Mouse (Mus musculus): ENCODE measurements at regions not wholly inside any gene's neighbourhood (a gene's known extent, or its start where the extent isn't known, plus 50 kb on each side); places are given as distances from the start of the nearest gene placed in this dataset.
A peak's percentile ranks its signal among the peaks of the same experiment; 100 is the strongest.

GRCm38 (mm10) chr14:99743625-99744297 is 445.3 kb downstream of the Klf5 start:
- no peak for DNase-seq

- DNase-seq = no peak
Measured at GRCm38 (mm10) chr14:99745209-99745608, 446.7 kb downstream of the Klf5 start.

GRCm38 (mm10) chr14:99748166-99748565 is 449.7 kb downstream of the Klf5 start:
- DNase-seq = no peak

- DNase-seq = no peak
Measured at GRCm38 (mm10) chr14:99749308-99750305, 451.1 kb downstream of the Klf5 start.

GRCm38 (mm10) chr14:99758045-99758444 is 459.6 kb downstream of the Klf5 start:
- no peak for DNase-seq

- DNase-seq = no peak
Measured at GRCm38 (mm10) chr14:99763336-99763735, 464.8 kb downstream of the Klf5 start.

- DNase-seq = no peak
Measured at GRCm38 (mm10) chr14:99771009-99771408, 472.5 kb downstream of the Klf5 start.

GRCm38 (mm10) chr14:99772774-99773423 is 474.4 kb downstream of the Klf5 start:
- no peak for DNase-seq

- DNase-seq = peak; percentile 12 to 26
Measured at GRCm38 (mm10) chr14:99778477-99778876, 480.0 kb downstream of the Klf5 start.

- no peak for DNase-seq
Measured at GRCm38 (mm10) chr14:99778957-99779356, 480.5 kb downstream of the Klf5 start.

GRCm38 (mm10) chr14:99783646-99784045 is 485.2 kb downstream of the Klf5 start:
- peak; percentile 26 to 40 for DNase-seq

- DNase-seq = no peak
Measured at GRCm38 (mm10) chr14:99785106-99785505, 486.6 kb downstream of the Klf5 start.

- no peak for DNase-seq
Measured at GRCm38 (mm10) chr14:99786367-99786766, 487.9 kb downstream of the Klf5 start.

GRCm38 (mm10) chr14:99788185-99788584 is 489.7 kb downstream of the Klf5 start:
- no peak for DNase-seq

GRCm38 (mm10) chr14:99796293-99796692 is 488.2 kb downstream of the Klf12 start:
- DNase-seq = no peak

- no peak for DNase-seq
Measured at GRCm38 (mm10) chr14:99806052-99806451, 478.4 kb downstream of the Klf12 start.

- no peak for DNase-seq
Measured at GRCm38 (mm10) chr14:99806599-99806998, 477.9 kb downstream of the Klf12 start.

- no peak for DNase-seq
Measured at GRCm38 (mm10) chr14:99812741-99813485, 471.6 kb downstream of the Klf12 start.
